Mouse (Mus musculus) midbrain, embryonic 16.5 days (tissue): ENCODE results near the gene Gpalpp1. TPM values are rescaled to one million over a fixed set of nuclear protein-coding genes. Genes with fewer than 3 reads are reported as not detected.

Source experiments
- ATAC-seq: fragments of 200-750 bp; cut with Nextera tagmentation; 2 replicates; pipeline ENCODE4 v1.8.0; 2017; ENCODE audit warnings: moderate TSS enrichment
- H3K27ac ChIP-seq: fragments of 300-500 bp; sonication (generic); 2 replicates; pipeline ENCODE4 v1.5.1; 2014; ENCODE audit warnings: mild to moderate bottlenecking, low read length, mixed read lengths
- H3K27me3 ChIP-seq: fragments of 300-500 bp; sonication (generic); 2 replicates; pipeline ENCODE4 v1.6.1; 2014; ENCODE audit warnings: low read depth, low read length, mixed read lengths; ENCODE audit not compliant: control insufficient read depth, insufficient read depth
- H3K36me3 ChIP-seq: fragments of 300-500 bp; sonication (generic); 2 replicates; pipeline ENCODE4 v1.6.1; 2014; ENCODE audit warnings: mild to moderate bottlenecking, low read length, moderate library complexity, mixed read lengths; ENCODE audit not compliant: control insufficient read depth, insufficient read depth
- H3K4me1 ChIP-seq: fragments of 300-500 bp; sonication (generic); 2 replicates; pipeline ENCODE4 v1.6.1; 2014; ENCODE audit warnings: mild to moderate bottlenecking, low read length, mixed read lengths; ENCODE audit not compliant: control insufficient read depth, insufficient read depth
- H3K4me2 ChIP-seq: fragments of 300-500 bp; sonication (generic); 2 replicates; pipeline ENCODE4 v1.6.1; 2014; ENCODE audit warnings: mild to moderate bottlenecking, low read length, mixed read lengths
- H3K4me3 ChIP-seq: fragments of 300-500 bp; sonication (generic); 2 replicates; pipeline ENCODE4 v1.5.1; 2014; ENCODE audit warnings: low read depth, mild to moderate bottlenecking, low read length, moderate library complexity, mixed read lengths
- H3K9ac ChIP-seq: fragments of 300-500 bp; sonication (generic); 2 replicates; pipeline ENCODE4 v1.6.1; 2014; ENCODE audit warnings: low read depth, low read length, mixed read lengths
- H3K9me3 ChIP-seq: fragments of 300-500 bp; sonication (generic); replicated peaks from 2 replicates; pipeline ENCODE4 v1.6.1; 2014; ENCODE audit warnings: mild to moderate bottlenecking, low read length, mixed read lengths; ENCODE audit not compliant: control insufficient read depth, poor library complexity, severe bottlenecking
- WGBS: fragments of 180-500 bp; shearing (Covaris S2); extraction: QIAGEN DNeasy Blood & Tissue Kit; methylation state at CpG from one replicate; pipeline ENCODE4 v1.1.7; 2014; 5-methylcytosine and 5-hydroxymethylcytosine counted together
- polyA plus RNA-seq: library from polyadenylated mRNA; unstranded; fragments of >200 nt; fragmentation: Nextera tagmentation; extraction: Ambion mirVana; gene quantifications from 2 replicates; pipeline ENCODE4 v1.2.1, GENCODE M21; 2015

The Gpalpp1 gene
- polyA plus RNA-seq, 1 experiment from 2014 or later: 13.1 TPM

DNA sequence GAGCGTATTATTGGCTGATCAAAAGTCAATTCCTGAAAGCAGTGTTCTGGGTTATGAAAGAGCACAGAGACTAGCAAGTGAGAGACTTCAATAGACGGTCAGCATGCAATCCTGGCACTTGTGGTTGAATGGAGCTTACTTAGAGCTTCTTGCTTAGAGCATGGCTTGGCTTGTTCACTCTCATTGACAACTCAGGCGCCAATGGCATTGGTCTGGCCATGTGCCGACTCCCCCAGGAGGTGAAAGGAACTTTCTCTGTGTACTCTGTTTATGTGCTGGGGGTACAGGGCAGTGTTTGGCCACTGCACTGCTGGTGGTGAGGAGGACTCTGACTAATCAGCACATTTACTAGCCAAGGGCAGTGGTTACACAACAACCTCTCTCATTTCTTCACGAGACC lies 51.1 kb downstream of the Gpalpp1 start:
- ATAC-seq: no peak
- WGBS: 74% methylated on average over 5 of the region's 5 CpGs

DNA sequence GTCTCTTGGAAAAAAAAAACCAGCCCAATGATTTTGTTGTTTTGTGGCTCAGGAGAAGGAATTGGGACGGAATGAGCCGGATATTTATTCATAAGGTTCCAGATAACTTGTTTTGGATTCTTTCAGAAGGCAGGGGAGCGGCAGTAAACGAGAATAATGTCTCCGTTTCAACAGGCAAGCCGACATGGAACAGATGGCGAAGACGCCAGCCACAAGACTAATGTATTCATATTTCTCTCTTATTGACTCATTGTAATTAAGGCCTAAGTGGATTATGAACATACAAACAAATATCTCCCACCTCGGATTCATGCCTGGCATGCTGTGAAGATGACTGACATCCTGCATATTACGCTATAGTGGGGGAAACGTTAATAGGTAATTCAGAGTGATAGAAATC lies 56.8 kb downstream of the Gpalpp1 start:
- no peak for ATAC-seq
- H3K36me3 ChIP-seq: no peaks in the 10 kb centered on the region
- no peak overlapping the region for H3K4me3 ChIP-seq
- no peaks in the 10 kb centered on the region for H3K27me3 ChIP-seq
- WGBS: 55% methylated on average over 11 of the region's 11 CpGs
- H3K9me3 ChIP-seq: no peaks in the 10 kb centered on the region
- peaks cover 4% of the 10 kb centered on the region; the same call in 1 of the 2 replicates for H3K4me1 ChIP-seq
- no peak overlapping the region for H3K4me2 ChIP-seq
- H3K9ac ChIP-seq: no peak overlapping the region
- no peak overlapping the region; the same call in 1 of the 2 replicates for H3K27ac ChIP-seq

More for the DNA sequence above, 51.1 kb downstream of the Gpalpp1 start:
- no peak overlapping the region for H3K9ac ChIP-seq
- no peak overlapping the region for H3K4me3 ChIP-seq
- no peak overlapping the region for H3K4me2 ChIP-seq
- H3K27ac ChIP-seq: no peak overlapping the region
- no peaks in the 10 kb centered on the region for H3K36me3 ChIP-seq
- no peaks in the 10 kb centered on the region for H3K9me3 ChIP-seq
- no peaks in the 10 kb centered on the region for H3K4me1 ChIP-seq
- H3K27me3 ChIP-seq: no peaks in the 10 kb centered on the region

DNA sequence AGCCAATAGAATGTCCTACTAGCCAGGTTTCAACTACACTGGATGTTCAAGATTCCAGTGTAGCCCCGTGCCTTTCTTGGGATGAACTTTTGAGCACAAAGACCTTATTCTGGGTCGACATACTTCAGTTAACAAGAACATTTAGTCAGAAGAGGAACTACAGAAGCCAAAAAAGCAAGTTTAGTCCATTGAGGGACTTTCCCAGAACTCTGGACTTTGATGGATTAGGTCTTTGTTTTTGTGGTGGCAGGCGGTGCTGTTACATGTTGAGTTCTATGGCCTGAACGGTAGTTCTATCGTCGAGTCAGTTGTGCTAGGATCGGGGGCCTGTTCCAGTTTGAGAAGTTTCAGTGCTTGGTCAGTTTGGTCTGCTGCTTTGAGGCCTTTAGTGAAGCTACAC lies 58.6 kb downstream of the Gpalpp1 start:
- 89% methylated on average over 7 of the region's 7 CpGs for WGBS
- H3K27me3 ChIP-seq: no peaks in the 10 kb centered on the region
- no peak for ATAC-seq

DNA sequence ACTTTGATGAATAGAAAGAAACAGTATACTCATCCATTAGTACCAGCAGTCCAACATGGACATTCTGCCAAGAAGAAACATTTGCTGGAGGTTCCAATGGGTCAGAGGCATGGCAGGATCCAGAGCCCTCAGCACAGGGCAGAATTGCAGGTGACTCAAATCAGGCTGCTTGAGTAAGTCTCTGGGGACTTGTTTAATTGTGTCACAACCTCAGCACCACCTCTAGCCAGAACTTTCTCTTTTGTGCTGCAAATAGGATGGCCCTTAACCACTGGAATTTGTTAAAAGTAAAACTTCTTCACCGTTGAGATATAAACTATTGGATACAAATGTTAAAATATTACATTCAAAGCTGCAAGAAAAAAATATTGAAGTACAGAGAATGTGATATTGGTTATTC lies 64.8 kb downstream of the Gpalpp1 start:
- Histone ChIP-seq H3K36me3 (no peaks in the 10 kb centered on the region), H3K9ac (no peak overlapping the region), H3K9me3 (no peaks in the 10 kb centered on the region), H3K4me2 (no peak overlapping the region), H3K4me1 (no peaks in the 10 kb centered on the region), H3K27ac (no peak overlapping the region), H3K4me3 (no peak overlapping the region), H3K27me3 (no peaks in the 10 kb centered on the region)
- 73% methylated on average over 1 of the region's 1 CpGs for WGBS
- ATAC-seq: no peak

More for the DNA sequence above, 58.6 kb downstream of the Gpalpp1 start:
- Histone ChIP-seq H3K9ac (no peak overlapping the region), H3K36me3 (no peaks in the 10 kb centered on the region), H3K4me1 (peaks cover 4% of the 10 kb centered on the region; the same call in 1 of the 2 replicates), H3K27ac (no peak overlapping the region), H3K4me3 (no peak overlapping the region), H3K9me3 (no peaks in the 10 kb centered on the region), H3K4me2 (no peak overlapping the region)

DNA sequence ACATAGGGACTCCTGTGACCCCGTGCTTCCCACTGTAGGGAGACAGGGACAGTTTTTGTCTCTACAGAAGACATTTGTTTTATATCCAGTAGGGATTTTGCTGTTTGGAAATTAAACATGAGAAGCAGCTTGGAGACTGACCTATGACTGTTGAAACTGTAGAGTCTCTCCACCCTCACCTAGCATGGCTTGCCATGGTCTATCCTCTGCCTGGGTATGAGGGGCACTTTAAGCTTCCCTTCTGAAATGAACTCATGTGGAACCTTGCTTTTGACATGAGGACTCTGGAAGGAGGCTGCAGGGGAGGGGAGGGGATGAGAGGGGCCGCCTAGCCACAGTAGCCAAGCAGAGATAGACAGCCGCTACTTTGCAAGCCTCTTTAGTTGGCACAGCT lies 66.4 kb downstream of the Gpalpp1 start:
- WGBS: 31% methylated on average over 3 of the region's 3 CpGs

DNA sequence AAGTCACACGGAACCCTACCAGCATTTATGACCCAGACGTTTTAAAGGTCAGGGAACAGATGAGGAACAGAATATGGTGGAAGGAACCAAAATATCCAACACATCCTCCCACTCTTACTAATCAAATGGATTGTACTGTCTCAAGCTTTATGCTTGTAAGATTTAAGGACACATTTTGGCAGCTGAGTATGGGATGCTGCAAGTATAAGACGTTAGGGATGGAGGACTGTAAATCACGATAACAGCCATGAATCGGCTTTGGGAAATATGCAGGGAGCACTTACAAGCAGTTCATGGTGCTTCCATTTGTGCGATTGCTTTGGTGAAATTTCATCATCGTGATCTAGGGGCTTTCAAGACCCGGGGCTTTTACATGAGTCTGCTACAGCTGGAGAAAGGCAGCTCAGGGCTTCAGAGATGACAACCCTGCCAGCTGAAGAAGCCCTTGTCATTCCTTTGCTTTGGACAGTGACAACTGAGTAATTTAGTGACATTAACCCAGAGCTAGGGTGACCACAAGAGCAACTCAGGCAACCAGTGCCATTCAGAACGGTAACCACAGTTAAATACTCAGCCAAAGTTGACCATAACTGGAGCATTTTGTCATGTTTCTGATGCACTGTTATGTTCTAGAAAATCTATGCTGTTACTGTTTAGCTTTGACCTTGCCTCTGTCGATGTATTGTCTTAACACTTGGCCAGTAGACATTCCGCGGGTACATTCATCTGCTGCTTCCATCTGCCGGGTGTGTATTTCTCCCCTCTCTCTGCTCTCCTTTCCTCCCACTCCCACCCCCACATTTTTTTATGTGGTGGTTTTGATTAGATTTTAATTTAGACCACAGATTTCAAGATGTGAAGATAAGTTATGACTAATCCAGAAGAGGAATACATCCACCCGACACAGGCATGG lies 67.1 kb downstream of the Gpalpp1 start:
- no peak overlapping the region for H3K4me2 ChIP-seq
- no peak overlapping the region for H3K27ac ChIP-seq
- H3K27me3 ChIP-seq: no peaks in the 10 kb centered on the region
- 86% methylated on average over 14 of the region's 14 CpGs for WGBS
- no peak overlapping the region for H3K9ac ChIP-seq
- H3K9me3 ChIP-seq: no peaks in the 10 kb centered on the region
- no peaks in the 10 kb centered on the region for H3K4me1 ChIP-seq
- no peak overlapping the region for H3K4me3 ChIP-seq
- no peak for ATAC-seq
- no peaks in the 10 kb centered on the region for H3K36me3 ChIP-seq

More for the DNA sequence above, 66.4 kb downstream of the Gpalpp1 start:
- H3K36me3 ChIP-seq: no peaks in the 10 kb centered on the region
- no peak for ATAC-seq
- H3K4me1 ChIP-seq: no peaks in the 10 kb centered on the region
- no peak overlapping the region for H3K4me3 ChIP-seq
- no peak overlapping the region for H3K9ac ChIP-seq
- no peaks in the 10 kb centered on the region for H3K9me3 ChIP-seq
- no peaks in the 10 kb centered on the region for H3K27me3 ChIP-seq
- no peak overlapping the region for H3K4me2 ChIP-seq
- H3K27ac ChIP-seq: no peak overlapping the region

Other genes with a start within 250 kb of the Gpalpp1 start
- gene Kctd4, start 155.8 kb downstream of the Gpalpp1 start, polyA plus RNA-seq: 9.3 and 9.7 TPM in 2 replicates
- 37.2 and 39.2 TPM in 2 replicates for gene Gtf2f2, start 99.9 kb downstream of the Gpalpp1 start, polyA plus RNA-seq
- 13.4 and 13.8 TPM in 2 replicates for gene Nufip1, start 131 bp upstream of the Gpalpp1 start, polyA plus RNA-seq